Mouse (Mus musculus): ENCODE results near the gene Klhl41.
A peak's percentile ranks its signal among the peaks of the same experiment; 100 is the strongest.

Gene Klhl41

DNA sequence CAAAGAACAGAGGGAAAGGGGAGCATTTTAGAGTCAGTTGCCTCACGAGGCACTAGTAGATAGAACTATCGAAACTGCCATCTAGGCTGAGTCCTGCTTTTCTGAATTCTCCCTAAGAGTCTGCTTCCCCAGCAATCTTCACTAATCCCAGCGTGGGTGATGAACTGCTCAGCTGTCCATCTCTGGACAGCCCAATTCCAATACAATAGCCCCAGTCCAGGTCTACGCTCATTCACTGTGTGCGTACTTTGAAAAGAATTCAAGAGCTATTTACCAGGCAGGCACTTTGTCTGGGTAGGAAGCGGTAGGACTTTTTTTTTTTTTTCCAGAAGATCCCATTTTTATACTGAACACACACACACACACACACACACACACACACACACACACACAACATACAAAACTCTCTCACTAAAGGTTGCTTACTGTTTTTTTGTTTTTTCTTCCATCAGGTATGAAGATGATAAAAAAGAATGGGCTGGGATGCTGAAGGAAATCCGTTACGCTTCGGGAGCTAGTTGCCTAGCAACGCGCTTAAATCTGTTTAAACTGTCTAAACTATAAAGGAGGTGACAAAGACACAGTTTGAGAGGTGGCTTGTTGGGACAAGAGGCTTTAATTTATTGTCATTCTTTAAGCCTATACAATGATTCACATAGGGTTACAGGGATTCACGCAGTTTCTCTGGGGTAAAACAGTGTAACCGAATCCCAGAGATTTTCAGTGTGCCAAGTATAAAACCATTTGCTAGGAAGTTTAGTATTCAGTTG, 13.3 kb downstream of the Klhl41 start:
- DNase-seq (ENCODE audit: low read depth) = no peak

DNA sequence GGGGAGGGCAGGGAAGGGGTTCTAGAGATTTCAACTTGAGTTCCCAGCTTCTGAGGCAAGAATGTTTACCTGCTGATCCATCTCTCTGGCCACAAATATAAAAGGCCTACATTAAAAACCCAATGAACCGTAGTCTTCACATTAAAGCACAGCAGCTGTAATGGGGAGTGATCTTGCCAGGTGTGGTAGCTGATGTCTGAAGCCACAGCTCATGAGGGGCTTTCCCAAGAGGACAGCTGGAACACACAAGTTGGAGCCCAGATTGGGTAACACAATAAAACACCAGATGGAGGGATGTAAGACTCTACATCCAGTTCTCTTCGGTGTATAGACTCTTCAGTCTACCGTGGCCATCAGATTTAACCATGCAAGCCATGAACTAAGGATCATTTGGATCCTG, 14.6 kb downstream of the Klhl41 start:
- no peak for DNase-seq (ENCODE audit: low read depth)

DNA sequence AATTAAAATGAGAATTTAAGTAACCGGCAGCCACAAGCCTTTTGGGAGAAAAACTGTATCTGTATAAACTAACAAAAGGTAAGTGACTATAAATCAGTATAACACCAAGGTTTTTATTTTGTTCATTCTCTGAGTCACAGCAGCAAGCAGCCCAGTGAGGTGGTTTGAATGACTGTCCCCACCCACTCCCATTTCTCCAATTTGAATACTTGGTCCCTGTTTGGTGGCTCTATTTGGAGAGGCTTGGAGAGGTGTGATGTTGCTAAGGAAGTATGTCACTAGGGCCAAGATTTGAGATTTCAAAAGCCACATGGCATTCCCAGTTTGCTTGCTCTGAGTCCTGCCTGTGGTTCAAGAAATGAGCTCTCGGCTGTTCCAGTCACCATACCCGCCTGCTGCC, 20.3 kb downstream of the Klhl41 start:
- DNase-seq (ENCODE audit: low read depth) = no peak

DNA sequence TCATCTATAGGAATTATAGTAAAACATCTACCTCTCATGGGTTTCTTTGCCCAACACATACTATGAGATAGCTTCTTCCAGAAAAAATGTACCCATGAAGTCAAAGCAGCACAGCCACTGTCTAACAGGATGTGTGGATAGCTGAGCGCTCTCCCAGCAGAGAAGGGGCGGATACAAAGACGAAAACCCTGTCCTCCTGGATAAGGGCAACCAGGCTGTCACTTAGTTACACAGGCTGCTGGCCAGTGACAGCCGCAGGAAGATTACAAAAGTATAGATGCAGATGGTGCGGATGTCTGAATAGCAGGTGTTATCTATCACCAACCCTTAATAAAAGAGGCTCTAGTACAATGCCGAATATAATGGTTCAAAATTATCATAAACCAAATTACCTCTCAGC, 20.9 kb downstream of the Klhl41 start:
- no peak for DNase-seq (ENCODE audit: low read depth)

DNA sequence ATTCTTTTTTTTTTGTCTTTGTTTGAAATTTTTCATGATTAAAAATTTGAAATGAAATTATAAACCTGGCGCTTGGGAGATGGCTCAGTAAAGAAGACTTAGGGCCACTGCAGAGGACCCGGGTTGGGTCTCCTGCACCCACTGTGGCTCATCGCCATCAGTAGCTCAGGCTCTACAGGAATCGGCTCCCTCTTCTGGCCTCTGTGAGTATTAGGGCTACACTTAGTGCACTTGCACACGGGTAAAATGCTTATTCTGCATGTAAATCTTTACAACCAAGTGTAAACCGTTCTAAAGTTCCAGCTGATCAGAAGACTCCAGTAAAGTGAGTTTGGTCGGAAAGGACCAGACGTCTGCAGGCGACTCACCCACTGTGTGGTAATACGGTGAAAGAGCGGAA, 23.6 kb downstream of the Klhl41 start:
- no peak for DNase-seq (ENCODE audit: low read depth)

DNA sequence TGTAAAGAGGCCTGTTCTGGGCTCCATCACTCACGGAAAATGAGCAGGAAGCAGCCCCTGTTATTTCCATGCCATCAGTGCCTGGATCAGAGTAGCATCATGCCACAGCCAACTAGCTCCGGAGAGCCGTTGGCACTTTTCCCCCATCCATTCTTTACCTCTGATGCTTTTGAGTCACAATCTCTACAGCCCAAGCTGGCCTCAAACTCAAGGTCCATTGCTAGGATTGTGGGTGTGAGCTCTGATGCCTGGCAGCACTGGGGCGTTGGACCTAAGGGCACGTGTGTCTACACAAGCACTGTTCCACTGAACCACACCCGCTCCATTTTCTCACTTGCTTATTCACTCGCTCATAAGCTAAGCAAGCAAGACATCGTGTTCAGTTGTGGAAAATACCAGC, 30.5 kb downstream of the Klhl41 start:
- DNase-seq (ENCODE audit: low read depth) = no peak

DNA sequence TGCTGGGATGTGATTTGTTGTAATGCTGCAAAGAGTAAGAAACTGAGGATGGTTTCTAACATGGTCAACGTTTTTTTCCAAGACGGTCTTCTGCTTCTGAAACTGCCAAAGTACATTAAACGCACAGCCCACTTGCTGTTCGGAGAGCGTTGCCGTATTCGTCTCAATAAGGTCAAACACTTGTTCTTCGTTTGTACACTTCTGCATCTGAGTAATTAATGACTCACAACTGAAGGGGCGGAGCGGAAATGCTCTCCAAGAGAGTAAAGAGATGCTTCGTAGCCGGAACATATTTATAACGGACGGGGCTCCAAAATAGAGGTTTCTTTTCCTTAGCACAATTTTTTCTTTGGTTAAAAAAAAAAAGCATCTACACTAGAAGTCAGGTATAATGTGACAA, 42.3 kb downstream of the Klhl41 start:
- DNase-seq (ENCODE audit: low read depth) = no peak

DNA sequence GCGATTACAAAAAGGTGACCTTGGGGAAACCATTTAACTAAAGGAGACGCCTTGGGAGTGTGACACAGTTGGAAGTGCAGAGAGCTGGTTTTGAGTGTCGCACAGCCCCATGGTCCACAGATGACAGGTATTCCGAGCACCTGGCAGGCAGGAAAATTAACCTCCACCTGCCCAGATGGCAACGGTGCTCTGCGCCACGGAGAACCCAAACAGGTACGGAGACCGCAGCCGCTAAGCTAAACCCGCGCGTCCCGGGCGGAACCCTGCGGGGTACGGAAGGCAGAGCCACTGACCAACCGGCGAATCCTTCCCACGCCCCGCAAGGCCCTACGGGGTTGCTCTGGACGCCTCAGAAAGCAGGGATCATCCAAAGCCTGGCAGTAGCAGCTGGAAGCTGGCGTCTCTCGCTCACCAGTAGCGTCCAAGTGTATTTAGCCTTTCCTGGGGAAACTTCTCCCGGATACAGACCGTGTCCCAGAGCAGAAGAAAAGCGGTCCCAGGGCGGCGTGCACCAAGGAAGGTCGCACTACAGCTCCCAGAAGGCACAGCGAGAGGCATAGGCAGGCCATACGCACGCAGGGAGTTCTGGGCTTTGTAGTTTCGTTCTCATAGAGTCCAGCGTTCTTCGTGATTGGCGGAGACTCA, 43.2 kb downstream of the Klhl41 start, which contains the start of gene Fastkd1:
Gene Fastkd1, minus strand, starts transcription at position 536 of the 645 bp plus-strand sequence.
- peak; percentile 74 for DNase-seq (ENCODE audit: low read depth)

DNA sequence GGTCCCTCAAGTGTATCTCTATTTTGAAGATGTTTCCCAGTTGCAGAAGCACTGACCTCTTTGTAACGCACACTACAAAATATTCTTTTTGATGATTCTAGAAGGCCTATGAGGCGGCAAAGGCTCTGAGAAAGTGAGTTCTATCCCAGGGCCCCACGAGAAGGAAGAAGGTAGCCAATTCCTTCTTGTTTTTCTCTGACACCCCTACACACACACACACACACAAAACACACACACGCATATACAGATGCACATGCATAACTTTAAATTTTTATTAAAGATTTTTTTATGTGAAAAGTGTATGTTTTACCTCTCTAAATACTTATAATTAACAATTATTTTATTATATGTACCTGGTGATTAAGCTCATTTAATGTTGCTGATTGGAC, 43.7 kb downstream of the Klhl41 start:
- no peak for DNase-seq (ENCODE audit: low read depth)

DNA sequence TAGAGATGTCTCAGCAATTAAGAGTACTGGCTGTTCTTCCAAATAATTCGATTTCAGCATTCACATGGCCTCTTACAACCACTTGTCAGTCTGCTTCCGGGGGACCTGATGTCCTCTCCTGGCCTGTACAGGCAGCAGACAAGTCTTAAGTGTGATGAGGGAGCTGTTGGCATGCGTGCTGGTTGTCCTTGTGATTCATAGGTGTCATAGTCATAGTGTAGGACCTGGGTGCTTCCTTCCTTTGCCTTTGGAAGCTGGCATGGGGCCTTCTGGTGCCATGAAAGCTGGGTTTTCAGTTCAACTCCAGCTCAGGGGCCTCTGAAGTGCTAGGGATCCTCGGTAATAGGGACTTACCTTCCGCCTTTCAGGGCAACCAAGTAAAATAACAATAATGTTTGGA, 44.2 kb downstream of the Klhl41 start:
- no peak for DNase-seq (ENCODE audit: low read depth)

DNA sequence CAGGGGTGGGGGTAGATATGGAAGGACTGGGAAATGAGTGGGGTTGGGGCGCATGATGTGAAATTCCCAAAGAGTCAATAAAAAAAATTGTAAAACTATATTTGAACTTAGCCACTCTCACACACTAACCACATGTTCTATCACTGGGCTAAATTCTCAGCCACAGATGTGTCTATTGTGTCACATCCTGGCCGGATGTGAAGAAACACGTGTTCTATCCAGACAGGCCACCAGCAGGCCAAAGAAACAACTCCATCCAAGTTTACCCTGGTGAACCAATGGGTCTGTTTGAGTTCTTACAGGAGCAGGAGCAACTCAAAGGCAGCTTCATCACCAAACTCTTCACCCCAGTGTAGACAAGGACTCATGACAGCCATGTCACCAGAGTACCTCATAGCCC, 46.6 kb downstream of the Klhl41 start:
- DNase-seq (ENCODE audit: low read depth) = no peak

DNA sequence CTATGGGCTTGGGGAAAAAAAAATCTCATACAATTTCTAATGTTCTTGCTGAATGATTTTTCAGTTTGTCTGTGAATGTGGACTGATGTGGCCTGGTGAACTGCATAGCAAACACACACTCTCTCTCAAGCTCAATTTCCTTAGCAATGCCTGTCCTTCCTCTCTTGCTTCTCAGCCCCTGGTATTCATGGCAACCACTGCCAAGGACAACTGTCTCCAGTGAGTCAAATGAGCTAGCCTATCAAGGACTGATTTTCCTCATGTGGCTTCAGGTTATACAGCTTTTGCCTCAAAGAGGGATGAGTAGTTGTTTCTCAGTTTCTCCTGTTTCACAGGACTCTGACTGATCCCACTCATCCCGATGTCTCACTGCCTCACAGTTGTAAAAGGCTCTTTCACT, 49.2 kb downstream of the Klhl41 start:
- DNase-seq (ENCODE audit: low read depth) = no peak

DNA sequence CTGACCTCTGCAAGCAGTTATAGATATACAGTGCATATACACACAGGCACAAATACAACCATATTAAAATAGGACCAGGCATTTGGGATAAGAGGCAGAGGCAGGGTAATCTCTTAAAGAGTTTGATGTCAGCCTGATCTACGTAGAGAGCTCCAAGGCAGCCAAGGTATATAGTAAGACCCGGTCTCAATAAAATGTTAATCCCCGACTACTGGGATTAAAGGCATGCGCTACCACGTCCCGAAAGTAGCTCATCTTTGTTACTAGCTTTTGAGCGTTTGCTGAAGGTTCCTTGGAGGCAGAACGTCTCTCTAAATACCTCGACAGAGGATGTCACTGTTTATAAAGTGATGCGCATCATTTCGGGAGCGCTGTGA, 52.3 kb downstream of the Klhl41 start, which contains the start of gene Ppig:
Gene Ppig, plus strand, starts transcription at position 273 of the 377 bp plus-strand sequence.
- DNase-seq (ENCODE audit: low read depth) = no peak

DNA sequence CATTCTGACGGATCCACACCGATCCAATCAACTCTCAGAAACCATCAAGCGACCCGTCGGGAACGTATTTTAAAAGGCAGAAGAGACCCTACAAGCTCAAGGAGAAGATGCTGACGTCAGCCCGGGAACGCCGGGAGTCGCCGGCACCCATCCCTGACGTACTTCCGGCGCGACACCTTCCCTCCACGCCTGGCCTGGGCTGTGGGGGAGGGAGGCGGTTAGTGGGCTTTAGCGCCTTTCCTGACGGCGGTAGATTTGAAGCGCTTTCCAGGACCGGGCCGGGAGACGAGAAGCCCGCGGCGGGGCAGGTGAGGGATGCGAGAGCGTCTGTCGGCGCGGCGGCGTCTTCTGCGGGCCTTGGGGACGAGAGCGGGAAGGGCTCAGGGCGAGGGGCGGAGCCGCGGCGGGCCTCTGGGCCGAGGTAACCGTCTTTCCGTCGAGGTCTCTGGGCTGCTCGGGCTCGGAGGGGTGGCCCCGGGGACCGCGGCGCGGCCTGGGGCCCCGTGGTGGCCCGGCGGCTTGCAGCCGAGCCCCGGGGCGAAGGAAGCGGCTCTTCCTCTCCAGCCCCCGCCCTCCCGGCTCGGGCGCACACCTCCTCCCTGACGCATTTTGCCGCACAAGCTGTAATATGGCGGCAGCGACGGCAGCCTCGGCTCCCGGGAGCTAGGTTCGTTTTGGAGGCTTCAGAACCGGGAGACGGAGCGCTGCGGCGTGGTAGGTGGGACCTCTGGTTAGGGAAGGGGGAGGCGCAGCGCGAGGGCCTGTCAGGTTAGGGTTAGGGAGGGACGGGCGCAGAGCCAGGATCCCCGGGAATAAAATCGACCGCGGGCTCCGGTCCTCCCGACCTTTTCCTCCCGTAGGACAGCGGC, 53.0 kb downstream of the Klhl41 start:
- DNase-seq (ENCODE audit: low read depth) = peak; percentile 55

DNA sequence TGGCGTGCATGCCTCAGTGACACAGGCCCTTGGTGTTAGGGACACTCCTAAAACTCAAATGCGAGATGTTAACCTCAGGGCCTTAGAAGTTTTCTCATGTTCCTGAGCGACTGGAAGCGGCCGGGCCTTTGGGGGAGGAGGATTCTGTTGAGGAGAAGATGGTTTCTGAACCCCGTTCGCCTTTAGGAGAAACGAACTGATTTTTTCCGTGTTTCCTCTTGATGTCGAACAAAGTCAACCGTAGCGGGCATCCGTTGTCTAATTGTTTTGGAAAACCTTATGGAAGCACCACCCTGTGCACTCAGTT, 53.6 kb downstream of the Klhl41 start:
- peak; percentile 10 for DNase-seq (ENCODE audit: low read depth)
